Mouse (Mus musculus) limb, embryonic 15.5 days (tissue): ENCODE measurements around the gene Aqp1. TPM values are rescaled to one million over a fixed set of nuclear protein-coding genes. Genes with fewer than 3 reads are reported as not detected.

ENCODE experiments used
- ATAC-seq: fragments of 200-750 bp; cut with Nextera tagmentation; 2 replicates; pipeline ENCODE4 v1.8.0; 2017; ENCODE audit warnings: low read depth, moderate TSS enrichment; ENCODE audit not compliant: insufficient number of reproducible peaks, low FRiP score, low TSS enrichment
- H3K27ac ChIP-seq: fragments of 300-500 bp; sonication (generic); 2 replicates; pipeline ENCODE4 v1.5.1; 2015; ENCODE audit warnings: moderate library complexity, mild to moderate bottlenecking, inconsistent platforms
- H3K27me3 ChIP-seq: fragments of 300-500 bp; sonication (generic); 2 replicates; pipeline ENCODE4 v1.6.1; 2015; ENCODE audit warnings: inconsistent platforms
- H3K36me3 ChIP-seq: fragments of 300-500 bp; sonication (generic); 2 replicates; pipeline ENCODE4 v1.6.1; 2015; ENCODE audit warnings: inconsistent platforms
- H3K4me1 ChIP-seq: fragments of 300-500 bp; sonication (generic); 2 replicates; pipeline ENCODE4 v1.6.1; 2015; ENCODE audit warnings: inconsistent platforms
- H3K4me2 ChIP-seq: fragments of 300-500 bp; sonication (generic); 2 replicates; pipeline ENCODE4 v1.6.1; 2015; ENCODE audit warnings: mild to moderate bottlenecking, inconsistent platforms
- H3K4me3 ChIP-seq: fragments of 300-500 bp; sonication (generic); 2 replicates; pipeline ENCODE4 v1.5.1; 2015; ENCODE audit warnings: mild to moderate bottlenecking, inconsistent platforms
- H3K9ac ChIP-seq: fragments of 300-500 bp; sonication (generic); 2 replicates; pipeline ENCODE4 v1.6.1; 2015; ENCODE audit warnings: inconsistent platforms
- H3K9me3 ChIP-seq: fragments of 300-500 bp; sonication (generic); 2 replicates; pipeline ENCODE4 v1.6.1; 2016; ENCODE audit warnings: inconsistent platforms
- WGBS: fragments of 180-500 bp; shearing (Covaris S2); methylation state at CpG from one replicate; pipeline ENCODE4 v1.1.7; 2015; 5-methylcytosine and 5-hydroxymethylcytosine counted together
- polyA plus RNA-seq: library from polyadenylated mRNA; unstranded; fragments of >200 nt; fragmentation: Nextera tagmentation; extraction: Ambion mirVana; gene quantifications from 2 replicates; pipeline ENCODE4 v1.2.1, GENCODE M21; 2015

Aqp1 gene
- polyA plus RNA-seq, 1 experiment from 2014 or later = 122 TPM

GRCm38 (mm10) chr6:55349231-55349630 is 13.0 kb downstream of the Aqp1 start:
- Histone ChIP-seq H3K9me3 (no peaks in the 10 kb centered on the region), H3K9ac (no peak overlapping the region), H3K4me1 (no peaks in the 10 kb centered on the region), H3K4me3 (no peak overlapping the region), H3K4me2 (no peak overlapping the region), H3K27me3 (no peaks in the 10 kb centered on the region), H3K36me3 (peaks cover 13% of the 10 kb centered on the region; the same call in 1 of the 2 replicates), H3K27ac (no peak overlapping the region)
- WGBS = 85% methylated on average over 4 of the region's 4 CpGs
- ATAC-seq = no peak

DNA sequence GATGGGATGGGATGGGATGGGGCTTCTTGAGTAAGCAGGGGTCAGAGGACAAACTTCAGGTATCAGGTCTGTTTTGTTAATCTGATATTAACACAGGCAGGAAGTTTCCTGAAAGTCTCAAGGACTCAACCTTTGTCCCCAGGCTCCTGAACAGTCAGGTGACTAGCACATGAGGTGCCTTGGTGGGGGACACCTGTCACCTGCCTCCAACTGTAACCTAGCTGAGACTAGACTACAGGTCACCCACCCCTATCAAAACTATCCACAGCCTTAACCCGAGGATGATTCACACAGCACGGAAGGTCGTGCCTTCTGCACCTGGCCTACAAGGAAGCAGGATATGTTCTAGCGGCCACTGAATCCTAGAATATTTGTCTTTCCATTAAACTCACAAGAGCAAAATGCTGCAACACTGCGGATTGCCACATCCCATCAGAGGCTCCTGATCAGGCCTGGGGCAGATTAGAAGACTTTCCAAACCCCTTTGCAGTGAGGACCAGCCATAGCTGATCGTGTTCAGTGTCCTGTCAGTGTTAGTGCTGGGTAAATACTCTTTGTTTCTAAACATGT is 14.2 kb downstream of the Aqp1 start:
- 95% methylated on average over 6 of the region's 6 CpGs for WGBS
- Histone ChIP-seq H3K9ac (no peak overlapping the region), H3K36me3 (peaks cover 10% of the 10 kb centered on the region; the same call in 1 of the 2 replicates), H3K4me3 (no peak overlapping the region), H3K27ac (no peak overlapping the region), H3K4me1 (no peaks in the 10 kb centered on the region), H3K9me3 (no peaks in the 10 kb centered on the region), H3K4me2 (no peak overlapping the region), H3K27me3 (no peaks in the 10 kb centered on the region)
- ATAC-seq = no peak

- no peak overlapping the region for H3K27ac ChIP-seq
- H3K4me3 ChIP-seq = no peak overlapping the region
- H3K4me2 ChIP-seq = no peak overlapping the region
- ATAC-seq = no peak
- no peak overlapping the region for H3K9ac ChIP-seq
- WGBS = 66% methylated on average over 7 of the region's 7 CpGs
- H3K4me1 ChIP-seq = no peaks in the 10 kb centered on the region
- peaks cover 7% of the 10 kb centered on the region; the same call in 1 of the 2 replicates for H3K36me3 ChIP-seq
- no peaks in the 10 kb centered on the region for H3K9me3 ChIP-seq
- H3K27me3 ChIP-seq = no peaks in the 10 kb centered on the region
These were observed 15.5 kb downstream of the Aqp1 start for GRCm38 (mm10) chr6:55351712-55352111.

DNA sequence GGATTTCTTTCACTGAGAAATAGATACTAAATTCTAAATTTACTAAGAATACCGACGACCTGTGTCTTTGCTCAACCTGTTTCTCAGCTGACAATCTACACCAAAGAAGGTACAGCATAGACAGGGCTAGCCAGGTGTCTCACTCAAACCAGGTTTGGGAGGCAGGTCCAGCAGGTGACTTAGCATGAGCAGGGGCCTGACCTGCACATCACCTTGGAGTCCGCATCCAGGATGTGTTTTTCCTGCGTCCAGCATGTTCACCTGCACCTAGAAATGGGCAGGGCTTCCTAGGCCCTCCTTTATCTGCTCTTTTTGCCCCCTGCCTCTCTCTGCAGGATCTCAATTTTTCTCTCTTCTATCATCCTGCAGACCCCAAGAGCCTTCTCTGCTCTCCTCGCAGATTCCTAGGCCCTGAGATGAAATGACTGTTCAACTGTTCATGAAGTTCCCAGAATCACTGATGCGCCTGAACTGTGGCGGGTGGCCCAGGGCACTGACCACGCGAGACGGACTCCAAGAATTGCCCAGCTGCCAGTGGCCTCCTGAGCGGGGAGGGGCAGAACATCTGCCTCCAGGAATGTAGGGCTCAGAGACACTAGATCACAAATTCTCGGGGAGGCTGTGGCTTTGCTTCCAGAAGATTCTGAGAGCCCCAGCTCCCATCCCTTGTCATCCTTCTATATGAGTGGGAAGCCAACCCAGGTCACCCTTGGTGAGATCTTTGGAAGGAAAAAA is 17.6 kb downstream of the Aqp1 start:
- WGBS = 78% methylated on average over 12 of the region's 12 CpGs
- Histone ChIP-seq H3K36me3 (no peaks in the 10 kb centered on the region), H3K27ac (no peak overlapping the region), H3K4me1 (no peaks in the 10 kb centered on the region), H3K9me3 (no peaks in the 10 kb centered on the region), H3K27me3 (no peaks in the 10 kb centered on the region), H3K4me2 (no peak overlapping the region), H3K9ac (no peak overlapping the region), H3K4me3 (no peak overlapping the region)
- no peak for ATAC-seq

- WGBS = 75% methylated on average over 4 of the region's 4 CpGs
These were observed 18.4 kb downstream of the Aqp1 start for GRCm38 (mm10) chr6:55354456-55355117.

DNA sequence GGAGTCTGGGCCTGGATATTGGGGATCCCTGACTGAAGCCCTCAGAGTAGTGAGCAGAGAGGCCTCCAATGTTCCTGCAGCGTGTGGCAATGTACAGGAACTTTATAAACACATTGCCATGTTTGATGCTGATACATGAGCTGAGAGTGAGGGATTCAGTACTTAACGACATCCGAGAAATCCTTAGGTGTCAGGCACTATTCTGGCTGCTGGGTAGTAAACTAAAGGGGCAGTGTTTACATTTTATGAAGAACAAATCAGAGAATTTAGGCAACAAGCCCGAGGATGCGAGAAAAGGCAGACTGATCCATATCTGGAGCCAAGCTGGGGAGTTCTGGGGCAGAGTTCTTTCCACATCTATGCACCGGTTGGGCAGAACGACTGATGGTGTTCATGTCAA is 19.3 kb downstream of the Aqp1 start:
- H3K27me3 ChIP-seq = no peaks in the 10 kb centered on the region
- H3K9ac ChIP-seq = no peak overlapping the region
- WGBS = 61% methylated on average over 7 of the region's 7 CpGs
- no peaks in the 10 kb centered on the region for H3K4me1 ChIP-seq
- H3K4me2 ChIP-seq = no peak overlapping the region
- H3K27ac ChIP-seq = no peak overlapping the region
- ATAC-seq = no peak
- no peaks in the 10 kb centered on the region for H3K9me3 ChIP-seq
- H3K36me3 ChIP-seq = no peaks in the 10 kb centered on the region
- no peak overlapping the region for H3K4me3 ChIP-seq

More at GRCm38 (mm10) chr6:55354456-55355117, 18.4 kb downstream of the Aqp1 start:
- Histone ChIP-seq H3K9ac (no peak overlapping the region), H3K27ac (no peak overlapping the region), H3K27me3 (no peaks in the 10 kb centered on the region), H3K4me2 (no peak overlapping the region), H3K4me3 (no peak overlapping the region), H3K4me1 (no peaks in the 10 kb centered on the region), H3K9me3 (no peaks in the 10 kb centered on the region), H3K36me3 (no peaks in the 10 kb centered on the region)
- no peak for ATAC-seq

DNA sequence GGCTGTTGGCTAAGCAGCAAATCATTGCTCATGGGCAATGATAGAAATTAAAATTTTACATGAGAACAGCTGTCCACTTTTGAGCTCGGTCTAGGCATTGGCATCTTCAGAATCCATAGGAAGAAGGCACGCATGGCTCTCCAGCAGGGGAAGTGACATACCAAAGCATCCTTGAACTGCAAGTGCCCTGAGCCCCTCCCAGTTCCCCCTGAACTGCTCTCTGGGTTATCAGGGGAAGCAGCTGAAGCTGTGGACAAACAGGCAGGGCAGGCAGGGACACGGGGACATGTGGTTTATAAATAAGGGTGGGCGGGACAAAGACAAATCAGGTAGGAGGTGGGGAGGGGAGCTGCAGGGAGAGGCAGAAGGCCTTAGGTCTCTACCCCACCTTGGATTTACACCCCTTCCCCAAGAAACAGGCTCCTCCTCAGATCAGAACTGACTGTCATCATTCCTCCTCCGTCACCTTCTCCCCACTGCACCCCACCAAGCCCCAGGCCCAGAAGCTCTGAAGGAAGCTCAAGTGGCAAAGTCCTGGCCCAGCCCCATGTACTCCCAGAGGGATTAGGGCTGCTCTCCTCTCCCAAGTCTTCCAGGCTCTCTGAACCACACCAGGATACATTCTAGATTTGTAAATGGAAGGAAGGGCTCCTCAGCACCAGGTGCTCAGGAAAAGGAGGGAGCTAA is 19.9 kb downstream of the Aqp1 start:
- no peak overlapping the region for H3K27ac ChIP-seq
- H3K36me3 ChIP-seq = no peaks in the 10 kb centered on the region
- no peaks in the 10 kb centered on the region for H3K9me3 ChIP-seq
- no peak overlapping the region for H3K4me3 ChIP-seq
- no peaks in the 10 kb centered on the region for H3K4me1 ChIP-seq
- no peak overlapping the region for H3K4me2 ChIP-seq
- ATAC-seq = no peak
- WGBS = 51% methylated on average over 5 of the region's 5 CpGs
- no peaks in the 10 kb centered on the region for H3K27me3 ChIP-seq
- no peak overlapping the region for H3K9ac ChIP-seq

DNA sequence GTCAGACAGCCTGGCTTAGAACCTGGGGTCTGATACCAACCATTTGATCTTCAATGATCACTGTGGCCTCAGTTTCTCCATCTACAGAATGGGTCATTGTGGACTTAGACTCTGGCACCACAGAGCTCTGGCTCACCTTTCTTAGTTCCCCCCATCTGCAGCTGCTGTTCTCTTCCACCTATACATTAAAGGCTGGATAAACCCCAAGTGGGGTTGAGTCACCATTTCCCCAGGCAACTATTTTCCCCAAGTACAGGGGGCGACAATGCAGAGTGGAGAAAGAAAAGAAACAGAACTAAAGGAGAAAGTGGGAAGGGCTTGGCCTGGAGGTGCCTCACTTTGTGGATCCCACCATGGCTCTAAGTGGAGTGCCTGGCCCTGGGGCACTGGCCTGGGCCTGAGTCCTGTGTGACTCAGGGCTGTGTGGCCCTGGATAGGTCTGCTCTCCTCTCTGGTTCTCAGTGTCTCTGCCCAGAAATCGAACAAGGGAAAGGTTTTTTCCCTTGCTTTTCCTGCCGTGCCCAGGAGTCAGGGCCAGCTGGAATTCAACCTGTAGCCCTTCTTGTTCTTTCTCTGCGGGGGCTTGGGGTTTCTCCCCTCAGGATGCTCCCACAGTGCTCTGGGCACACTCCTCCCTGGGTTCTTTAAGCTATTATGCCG is 20.9 kb downstream of the Aqp1 start:
- H3K27ac ChIP-seq = no peak overlapping the region
- no peaks in the 10 kb centered on the region for H3K4me1 ChIP-seq
- no peaks in the 10 kb centered on the region for H3K27me3 ChIP-seq
- no peak overlapping the region for H3K9ac ChIP-seq
- H3K4me2 ChIP-seq = no peak overlapping the region
- WGBS = 79% methylated on average over 5 of the region's 5 CpGs
- no peaks in the 10 kb centered on the region for H3K9me3 ChIP-seq
- no peaks in the 10 kb centered on the region for H3K36me3 ChIP-seq
- ATAC-seq = no peak
- no peak overlapping the region for H3K4me3 ChIP-seq

GRCm38 (mm10) chr6:55357636-55358031 is 21.4 kb downstream of the Aqp1 start:
- WGBS = 62% methylated on average over 6 of the region's 6 CpGs
- H3K27me3 ChIP-seq = no peaks in the 10 kb centered on the region
- no peaks in the 10 kb centered on the region for H3K36me3 ChIP-seq
- ATAC-seq = no peak; the same call in 1 of the 2 replicates
- H3K4me2 ChIP-seq = no peak overlapping the region
- H3K27ac ChIP-seq = no peak overlapping the region
- H3K4me3 ChIP-seq = no peak overlapping the region
- no peaks in the 10 kb centered on the region for H3K9me3 ChIP-seq
- no peak overlapping the region for H3K9ac ChIP-seq
- no peaks in the 10 kb centered on the region for H3K4me1 ChIP-seq

DNA sequence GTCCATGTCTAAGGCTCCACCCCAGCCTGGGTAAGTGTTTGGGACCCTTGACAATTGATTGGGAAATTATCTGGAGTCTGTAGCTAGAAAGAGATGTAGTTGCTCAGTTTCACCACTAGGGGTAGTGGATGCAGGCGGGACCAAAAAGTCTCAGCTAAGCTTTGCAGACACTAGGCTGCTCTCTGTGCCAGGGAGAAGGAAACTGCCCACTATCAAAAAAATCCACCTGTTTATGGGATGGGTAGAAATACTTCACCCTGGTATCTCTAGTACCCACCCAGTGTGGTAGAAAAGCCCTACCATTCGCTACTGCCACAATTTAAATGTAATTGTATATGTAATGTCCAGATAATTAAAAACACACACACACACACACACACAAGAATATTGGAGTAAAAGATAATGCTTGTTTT is 22.5 kb downstream of the Aqp1 start:
- H3K27ac ChIP-seq = no peak overlapping the region

DNA sequence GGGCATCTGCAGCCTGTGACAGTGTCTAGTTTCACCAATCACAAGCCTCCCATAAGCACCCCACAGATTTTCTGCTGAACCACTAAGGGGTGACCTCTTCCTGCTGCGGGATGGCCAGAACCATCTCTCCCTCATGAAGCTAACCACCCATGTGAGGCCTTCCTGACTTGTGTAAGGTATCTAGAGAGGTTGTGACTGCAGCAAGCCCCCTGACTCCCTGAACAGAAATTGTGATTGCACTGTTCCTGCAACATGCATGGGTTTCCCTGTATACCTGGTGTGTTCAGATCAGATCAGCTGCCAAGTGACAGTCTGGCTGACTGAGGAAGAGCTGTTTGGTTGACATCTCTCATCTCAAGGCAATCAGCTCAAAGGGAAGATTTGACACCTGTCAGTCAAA is 26.4 kb downstream of the Aqp1 start:
- no peak overlapping the region for H3K27ac ChIP-seq
- ATAC-seq = no peak
- H3K36me3 ChIP-seq = no peaks in the 10 kb centered on the region
- no peak overlapping the region for H3K4me3 ChIP-seq
- H3K9me3 ChIP-seq = no peaks in the 10 kb centered on the region
- no peak overlapping the region for H3K9ac ChIP-seq
- no peaks in the 10 kb centered on the region for H3K4me1 ChIP-seq
- WGBS = 72% methylated on average over 1 of the region's 1 CpGs
- no peaks in the 10 kb centered on the region for H3K27me3 ChIP-seq
- no peak overlapping the region for H3K4me2 ChIP-seq

More for the DNA sequence above, 22.5 kb downstream of the Aqp1 start:
- H3K36me3 ChIP-seq = no peaks in the 10 kb centered on the region
- no peaks in the 10 kb centered on the region for H3K9me3 ChIP-seq
- H3K4me3 ChIP-seq = no peak overlapping the region
- H3K4me2 ChIP-seq = no peak overlapping the region
- no peak overlapping the region for H3K9ac ChIP-seq
- no peaks in the 10 kb centered on the region for H3K27me3 ChIP-seq
- 17% methylated on average over 2 of the region's 2 CpGs for WGBS
- ATAC-seq = no peak
- H3K4me1 ChIP-seq = no peaks in the 10 kb centered on the region
